Mouse (Mus musculus) ES-E14 (cell line): ENCODE data around the gene Slc37a1. TPM values are rescaled to one million over a fixed set of nuclear protein-coding genes. Genes with fewer than 3 reads are reported as not detected.
A peak's percentile ranks its signal among the peaks of the same experiment; 100 is the strongest.

Experiments
- DNase-seq: peaks from one replicate; pipeline ENCODE4 v3.0.0-alpha.2; 2013; ENCODE audit warnings: low read depth, low spot score
- H3K27ac ChIP-seq: 2 replicates; pipeline ENCODE4 v1.5.1; 2012; ENCODE audit warnings: low read depth, mild to moderate bottlenecking, low read length, moderate library complexity, mixed read lengths; ENCODE audit not compliant: poor library complexity, insufficient read depth, severe bottlenecking
- H3K36me3 ChIP-seq: 2 replicates; pipeline ENCODE4 v1.6.1; 2012; ENCODE audit warnings: mild to moderate bottlenecking, low read length, moderate library complexity, mixed read lengths; ENCODE audit not compliant: control insufficient read depth, poor library complexity, insufficient read depth, severe bottlenecking
- H3K4me1 ChIP-seq, 2 experiments: fragments of 150-350 bp in 1 of 2; sonication (generic) in 1 of 2; 2 replicates each; pipeline ENCODE4 v1.6.1; 2012; ENCODE audit warnings: low read length in 2 of 2, mild to moderate bottlenecking in 1 of 2, mixed read lengths in 1 of 2; ENCODE audit not compliant: control insufficient read depth in 2 of 2, insufficient read depth in 2 of 2, poor library complexity in 1 of 2
- H3K4me3 ChIP-seq, 2 experiments: fragments of 150-350 bp in 1 of 2; sonication (generic) in 1 of 2; 2 replicates each; pipeline ENCODE4 v1.5.1; 2012; ENCODE audit warnings: low read length in 2 of 2, low read depth in 1 of 2, mild to moderate bottlenecking in 1 of 2, mixed read lengths in 1 of 2; ENCODE audit not compliant: insufficient read depth in 1 of 2, poor library complexity in 1 of 2, severe bottlenecking in 1 of 2
- H3K9ac ChIP-seq: 2 replicates; pipeline ENCODE4 v1.6.1; 2012; ENCODE audit warnings: low read depth, mild to moderate bottlenecking, low read length, mixed read lengths; ENCODE audit not compliant: poor library complexity, insufficient read depth, severe bottlenecking
- H3K9me3 ChIP-seq: fragments of 150-350 bp; sonication (generic); 2 replicates; pipeline ENCODE4 v1.6.1; 2012; ENCODE audit warnings: low read depth, mild to moderate bottlenecking, low read length; ENCODE audit not compliant: control insufficient read depth, insufficient read depth
- CHD2 ChIP-seq: IDR thresholded peaks from 2 replicates; pipeline ENCODE4 v1.6.1; 2014; ENCODE audit warnings: mild to moderate bottlenecking, low read depth, low read length, inconsistent platforms
- HCFC1 ChIP-seq: IDR thresholded peaks from 2 replicates; pipeline ENCODE4 v1.6.1; 2012; ENCODE audit warnings: low read length, inconsistent platforms, borderline replicate concordance; ENCODE audit not compliant: insufficient read depth
- MAFK ChIP-seq: IDR thresholded peaks from 2 replicates; pipeline ENCODE4 v1.6.1; 2014; ENCODE audit warnings: mild to moderate bottlenecking, low read depth, low read length, inconsistent platforms; ENCODE audit not compliant: insufficient read depth
- ZC3H11A ChIP-seq: IDR thresholded peaks from 2 replicates; pipeline ENCODE4 v1.6.1; 2012; ENCODE audit warnings: low read depth, mild to moderate bottlenecking, inconsistent platforms, low read length, borderline replicate concordance
- ZNF384 ChIP-seq: IDR thresholded peaks from 2 replicates; pipeline ENCODE4 v1.6.1; 2012; ENCODE audit warnings: low read depth, low read length, inconsistent platforms
- in situ Hi-C, 2 experiments: fragments of 600-800 bp; cut with MboI; formaldehyde crosslinking; loops; one replicate each; pipeline ENCODE4 v1.15.1; 2025; ENCODE audit warnings: low sequenced_read_pairs in 2 of 2, inconsistent platforms in 1 of 2; ENCODE audit not compliant: unreplicated experiment in 2 of 2
- total RNA-seq: library from RNA; depleted of rRNA; stranded (reverse); fragments of 300-350 nt; gene quantifications from 2 replicates; pipeline ENCODE4 v1.2.3, GENCODE M21; 2012

Gene Slc37a1
- total RNA-seq, 1 experiment, result 37.5 TPM

- in situ Hi-C loops, result no loop called here
- H3K9me3 ChIP-seq, result no peaks in the 10 kb centered on the region
- H3K9ac ChIP-seq, result peak overlapping the region; percentile 14; the same call in 1 of the 2 replicates
- H3K4me1 ChIP-seq, result peaks cover 0 to 20% of the 10 kb centered on the region in 2 experiments; a peak in 2 of 4 replicates
- no peak for TF ChIP-seq ZC3H11A
- no peak for TF ChIP-seq HCFC1
- TF ChIP-seq CHD2, result no peak
- no peak for TF ChIP-seq ZNF384
- TF ChIP-seq MAFK, result no peak
- DNase-seq, result no peak
- no peak overlapping the region; a peak in 2 of 4 replicates for H3K4me3 ChIP-seq
- H3K36me3 ChIP-seq, result no peaks in the 10 kb centered on the region
- no peak overlapping the region for H3K27ac ChIP-seq
These were observed 2.6 kb downstream of the Slc37a1 start for GRCm38 (mm10) chr17:31288999-31289726.

- Histone ChIP-seq H3K4me1 (peaks cover 4 to 22% of the 10 kb centered on the region in 2 experiments), H3K9me3 (no peaks in the 10 kb centered on the region), H3K9ac (no peak overlapping the region), H3K27ac (no peak overlapping the region; the same call in 1 of the 2 replicates), H3K36me3 (no peaks in the 10 kb centered on the region), H3K4me3 (no peak overlapping the region)
- TF ChIP-seq MAFK (no peak), ZC3H11A (no peak), HCFC1 (no peak), ZNF384 (no peak), CHD2 (no peak)
- DNase-seq, result no peak
- in situ Hi-C loops, result no loop called here
These were observed 3.7 kb downstream of the Slc37a1 start for GRCm38 (mm10) chr17:31290311-31290710.

- Histone ChIP-seq H3K36me3 (no peaks in the 10 kb centered on the region), H3K9me3 (no peaks in the 10 kb centered on the region), H3K4me3 (no peak overlapping the region), H3K27ac (no peak overlapping the region; the same call in 1 of the 2 replicates), H3K9ac (no peak overlapping the region), H3K4me1 (peaks cover 7 to 22% of the 10 kb centered on the region in 2 experiments)
- TF ChIP-seq CHD2 (no peak), ZNF384 (no peak), HCFC1 (no peak), MAFK (no peak), ZC3H11A (no peak)
- DNase-seq, result no peak
- in situ Hi-C loops, result no loop called here
These were observed 4.3 kb downstream of the Slc37a1 start for GRCm38 (mm10) chr17:31290859-31291258.

DNA sequence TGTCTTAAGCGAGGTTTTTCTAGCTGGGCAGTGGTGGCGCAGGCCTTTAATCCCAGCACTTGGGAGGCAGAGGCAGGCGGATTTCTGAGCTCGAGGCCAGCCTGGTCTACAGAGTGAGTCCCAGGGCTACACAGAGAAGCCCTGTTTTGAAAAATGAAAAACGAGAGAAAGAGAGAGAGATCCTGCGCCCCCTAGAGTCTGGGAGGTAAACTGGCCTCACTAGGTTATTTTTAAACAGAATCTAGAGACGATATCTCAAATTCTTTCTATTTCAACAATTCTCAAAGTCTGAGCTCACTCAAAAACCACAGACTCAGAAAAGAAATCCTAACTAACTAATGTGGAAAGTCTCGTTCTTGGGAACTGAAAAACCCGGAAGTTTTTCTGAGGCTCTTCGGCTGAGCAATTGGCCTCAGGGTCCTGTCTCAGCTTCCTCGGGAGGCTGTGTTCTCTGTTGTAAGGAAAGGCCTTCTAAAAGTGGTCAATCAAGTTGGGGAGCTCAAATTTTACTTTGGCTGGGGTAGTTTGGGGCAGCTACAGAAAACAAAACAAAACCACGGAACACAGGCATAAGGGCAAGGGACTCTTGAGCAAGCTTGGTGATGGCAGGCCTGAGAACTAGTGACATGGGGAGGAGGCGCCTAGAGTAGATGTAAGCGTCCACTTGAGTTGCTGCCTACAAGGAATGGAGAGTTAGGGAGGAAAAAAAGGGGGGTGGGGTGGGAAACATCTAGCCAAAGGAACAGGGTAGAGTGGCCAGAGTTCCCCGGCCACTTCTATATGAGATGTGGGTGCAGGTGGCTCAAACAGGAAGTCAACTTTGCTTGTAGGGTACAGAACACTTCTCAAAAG, 8.0 kb downstream of the Slc37a1 start:
- peak overlapping the region; percentile 76 to 83 for H3K4me3 ChIP-seq

More for the DNA sequence above, 8.0 kb downstream of the Slc37a1 start:
- DNase-seq, result no peak
- peaks cover 7 to 17% of the 10 kb centered on the region in 2 experiments for H3K4me1 ChIP-seq
- H3K9ac ChIP-seq, result peak overlapping the region; percentile 41; the same call in 1 of the 2 replicates
- in situ Hi-C loops, result no loop called here
- peak overlapping the region; percentile 72 for H3K27ac ChIP-seq
- H3K9me3 ChIP-seq, result no peaks in the 10 kb centered on the region
- H3K36me3 ChIP-seq, result no peaks in the 10 kb centered on the region
- no peak for TF ChIP-seq ZNF384
- TF ChIP-seq HCFC1, result no peak
- TF ChIP-seq MAFK, result no peak
- TF ChIP-seq ZC3H11A, result no peak
- TF ChIP-seq CHD2, result no peak
